9 mouse cellular contexts compared by ENCODE assay signal in genomic region chr9:71168511-71168910, GRCm38 (mm10). TPM values are rescaled to one million over a fixed set of nuclear protein-coding genes. Genes with fewer than 3 reads are reported as not detected.
A peak's percentile ranks its signal among the peaks of the same experiment; 100 is the strongest.
DNase-seq lines count a peak whose midpoint lies in the region; ATAC-seq lines count a peak whose summit lies in the region.
"Had no signal": no experiment of that assay in that cellular context is flagged by ENCODE, and none has a peak within 500 bp of the region (broad histone marks: within the 10 kb centered on the region; RNA-seq: fewer than 3 reads in every experiment).

Aqp9 (minus strand) TSS chr9:71168682.

- H3K4me1 ChIP-seq in limb, embryonic 11.5 days (ENCODE audit: control insufficient read depth, insufficient read depth, low read length): no peaks in the 10 kb centered on the region
- H3K4me1 ChIP-seq in limb, embryonic 10.5 days: peaks cover 13% of the 10 kb centered on the region
- no peaks in the 10 kb centered on the region; the same call in 1 of the 2 replicates for H3K4me1 ChIP-seq in midbrain, embryonic 16.5 days (ENCODE audit: control insufficient read depth, insufficient read depth, low read length)

- no peaks in the 10 kb centered on the region for H3K27me3 ChIP-seq in limb, embryonic 11.5 days (ENCODE audit: control insufficient read depth, insufficient read depth, low read length)
- no peaks in the 10 kb centered on the region for H3K27me3 ChIP-seq in limb, embryonic 10.5 days (ENCODE audit: low read depth, poor library complexity, severe bottlenecking)
- no peaks in the 10 kb centered on the region for H3K27me3 ChIP-seq in midbrain, embryonic 16.5 days (ENCODE audit: control insufficient read depth, insufficient read depth, low read depth, low read length)

- no peak within 1 kb of the TSS for H3K27ac ChIP-seq in limb, embryonic 11.5 days (replicated peaks; ENCODE audit: low read depth, low read length)
- H3K27ac ChIP-seq in limb, embryonic 10.5 days: no peak within 1 kb of the TSS
- peak within 1 kb of the TSS; percentile 57 for H3K27ac ChIP-seq in midbrain, embryonic 16.5 days (ENCODE audit: low read length)

- no peak for ATAC-seq in limb, embryonic 11.5 days (ENCODE audit: insufficient number of reproducible peaks, low FRiP score, low TSS enrichment, low read depth)
- ATAC-seq in midbrain, embryonic 16.5 days: no peak

- 42% methylated on average over 12 of the region's 12 CpGs for WGBS in limb, embryonic 11.5 days
- 44% methylated on average over 12 of the region's 12 CpGs for WGBS in limb, embryonic 10.5 days
- WGBS in midbrain, embryonic 16.5 days: 44% methylated on average over 12 of the region's 12 CpGs

- no peaks in the 10 kb centered on the region for H3K9me3 ChIP-seq in limb, embryonic 11.5 days (ENCODE audit: control insufficient read depth, low read length)
- H3K9me3 ChIP-seq in limb, embryonic 10.5 days (replicated peaks): no peaks in the 10 kb centered on the region
- no peaks in the 10 kb centered on the region for H3K9me3 ChIP-seq in midbrain, embryonic 16.5 days (replicated peaks; ENCODE audit: control insufficient read depth, low read length, poor library complexity, severe bottlenecking)

- no peak within 1 kb of the TSS for H3K4me2 ChIP-seq in limb, embryonic 11.5 days (ENCODE audit: low read depth, severe bottlenecking)
- H3K4me2 ChIP-seq in midbrain, embryonic 16.5 days (ENCODE audit: low read length): 0 out of 2 replicates have a peak within 1 kb of the TSS, but pooled peaks have one; percentile 1

- H3K9ac ChIP-seq in limb, embryonic 11.5 days (ENCODE audit: low read length): no peak within 1 kb of the TSS
- H3K9ac ChIP-seq in midbrain, embryonic 16.5 days (ENCODE audit: low read depth, low read length): no peak within 1 kb of the TSS

- H3K4me3 ChIP-seq in limb, embryonic 11.5 days (ENCODE audit: low read depth, low read length): no peak within 1 kb of the TSS
- no peak within 1 kb of the TSS; the same call in 1 of the 2 replicates for H3K4me3 ChIP-seq in limb, embryonic 10.5 days
- H3K4me3 ChIP-seq in midbrain, embryonic 16.5 days (ENCODE audit: low read depth, low read length): no peak within 1 kb of the TSS

- H3K36me3 ChIP-seq in limb, embryonic 11.5 days (ENCODE audit: control insufficient read depth, insufficient read depth, low read length): no peaks in the 10 kb centered on the region
- H3K36me3 ChIP-seq in limb, embryonic 10.5 days: no peaks in the 10 kb centered on the region
- H3K36me3 ChIP-seq in midbrain, embryonic 16.5 days (ENCODE audit: control insufficient read depth, insufficient read depth, low read length): no peaks in the 10 kb centered on the region

- DNase-seq in cerebellum, postnatal 14 days: peak; percentile 14 to 24
- no peak for DNase-seq in cerebellum, adult 11 months
- DNase-seq in limb, embryonic 11.5 days (ENCODE audit: low spot score): peak; percentile 33
- no peak for DNase-seq in limb, embryonic 10.5 days (ENCODE audit: low spot score)
- peak; percentile 22 for DNase-seq in heart, postnatal 4 days
- DNase-seq in frontal cortex, postnatal 14 days (ENCODE audit: low spot score in 2 of 2): no peak
- DNase-seq in frontal cortex, postnatal 10 days (ENCODE audit: low spot score in 2 of 2): no peak
- DNase-seq: adrenal gland, postnatal 25 days had no signal

RNA-seq across cellular contexts. Expression of gene Aqp9, which starts in this region (rescaled TPM):
- polyA plus RNA-seq in limb, embryonic 11.5 days (2014; fragmentation: Nextera tagmentation; extraction: Ambion mirVana): not detected in 2 replicates
- 0.08 and 0.14 TPM in 2 replicates for polyA plus RNA-seq in limb, embryonic 10.5 days (2016; fragmentation: Nextera tagmentation; extraction: Ambion mirVana)
- total RNA-seq in heart, postnatal 4 days (2021): under 1 TPM; 0.09 to 0.24 TPM
- 0.70 and 1.2 TPM in 2 replicates for polyA plus RNA-seq in midbrain, embryonic 16.5 days (2015; fragmentation: Nextera tagmentation; extraction: Ambion mirVana)

Comparison
In these comparisons a context has a peak if more than half of its experiments do, and no peak if none do; other contexts are left out.
1. DNase-seq: peak in cerebellum, postnatal 14 days (2 of 2); none in cerebellum, adult 11 months (single experiment), limb, embryonic 10.5 days (single experiment), frontal cortex, postnatal 14 days (0 of 2) and frontal cortex, postnatal 10 days (0 of 2).
2. Peak in DNase-seq in limb, embryonic 11.5 days; RNA of the gene not detected or under 1 TPM.
3. Peak in DNase-seq in heart, postnatal 4 days; RNA of the gene not detected or under 1 TPM.